17 mouse cellular contexts compared by ENCODE assay signal in genomic region chr12:79253294-79254053, GRCm38 (mm10). TPM values are rescaled to one million over a fixed set of nuclear protein-coding genes. Genes with fewer than 3 reads are reported as not detected.
DNase-seq lines count a peak whose midpoint lies in the region; ATAC-seq and TF ChIP-seq lines count a peak whose summit lies in the region.
"Had no signal": no experiment of that assay in that cellular context is flagged by ENCODE, and none has a peak within 500 bp of the region (broad histone marks: within the 10 kb centered on the region; RNA-seq: fewer than 3 reads in every experiment).

No protein-coding gene starts in this region.

- dilution Hi-C loops in CH12.LX (cut with MboI; ENCODE audit: extremely low pct_ligation_motif_present, extremely low pct_unique_long_range_greater_than_20kb, low sequenced_read_pairs), result no loop called here

- no peak for TF ChIP-seq POLR2A in CH12.LX (IDR thresholded peaks at IDR 0.05; ENCODE audit: low read depth, low read length)

- ATAC-seq in heart, postnatal 0 days (ENCODE audit: insufficient read depth, low read depth), result peak; percentile 81
- ATAC-seq in heart, embryonic 11.5 days (replicated peaks; ENCODE audit: insufficient number of reproducible peaks, low FRiP score, low TSS enrichment), result no peak
- 0 out of 2 replicates have a peak, but pooled peaks have one; percentile 23 for ATAC-seq in megakaryocyte progenitor cell, adult 5-6 weeks (replicated peaks; ENCODE audit: poor library complexity)

- in situ Hi-C loops in CH12.LX (cut with MboI; ENCODE audit: low pct_ligation_motif_present, low pct_unique_long_range_greater_than_20kb, low sequenced_read_pairs), result no loop called here

- TF ChIP-seq CTCF in heart, postnatal 0 days (IDR thresholded peaks at IDR 0.05; ENCODE audit: low read depth), result no peak
- no peak for TF ChIP-seq CTCF in CH12.LX (conservative IDR thresholded peaks at IDR 0.05 in 1 of 2, IDR thresholded peaks at IDR 0.05 in 1 of 2; ENCODE audit: low read depth in 2 of 2, low read length in 2 of 2)

- peak overlapping the region; percentile 25; the same call in 1 of the 2 replicates for H3K27ac ChIP-seq in heart, postnatal 0 days (ENCODE audit: low read depth)
- H3K27ac ChIP-seq in heart, embryonic 11.5 days (ENCODE audit: low read depth, low read length), result no peak overlapping the region
- peak overlapping the region; percentile 93 for H3K27ac ChIP-seq in CH12.LX (ENCODE audit: insufficient read depth, low read depth)
- H3K27ac ChIP-seq: embryonic facial prominence, embryonic 12.5 days; liver, embryonic 14.5 days; neural tube, embryonic 15.5 days had no signal

- TF ChIP-seq RAD21 in CH12.LX (IDR thresholded peaks at IDR 0.05; ENCODE audit: low read depth, low read length), result no peak

- H3K9me3 ChIP-seq in heart, postnatal 0 days (replicated peaks; ENCODE audit: control insufficient read depth, low read length), result no peaks in the 10 kb centered on the region
- no peaks in the 10 kb centered on the region for H3K9me3 ChIP-seq in heart, embryonic 11.5 days (replicated peaks; ENCODE audit: control insufficient read depth, low read length)
- peaks cover 6% of the 10 kb centered on the region for H3K9me3 ChIP-seq in CH12.LX (replicated peaks; ENCODE audit: low read length)
- H3K9me3 ChIP-seq: embryonic facial prominence, embryonic 12.5 days; G1E; neural tube, embryonic 15.5 days had no signal

- DNase-seq in heart, postnatal 0 days (ENCODE audit: low spot score), result peak; percentile 51
- DNase-seq in CH12.LX (ENCODE audit: extremely low read depth), result peak; percentile 19
- peak; percentile 11 for DNase-seq in kidney, adult 9 months
- DNase-seq in thymus, postnatal 0 days (ENCODE audit: low spot score), result no peak
- DNase-seq in ovary, postnatal 36 days (ENCODE audit: low spot score), result no peak
- no peak for DNase-seq in gastrocnemius, adult 8-10 months (ENCODE audit: low spot score in 2 of 2)
- DNase-seq: cerebellum, adult 11-12 months; heart, adult 11 months; heart, postnatal 14 days; thymus, adult 2 months had no signal

- 76% methylated on average over 9 of the region's 9 CpGs for WGBS in heart, postnatal 0 days
- WGBS in heart, embryonic 11.5 days (ENCODE audit: insufficient replicate concordance), result 94% methylated on average over 9 of the region's 9 CpGs

- no peak for TF ChIP-seq EP300 in heart, postnatal 0 days (IDR thresholded peaks at IDR 0.05; ENCODE audit: low read depth)
- TF ChIP-seq EP300 in CH12.LX (IDR thresholded peaks at IDR 0.05; ENCODE audit: low read length), result peak; percentile 71

- H3K36me3 ChIP-seq in heart, postnatal 0 days (replicated peaks; ENCODE audit: control insufficient read depth, insufficient read depth, low read length), result peaks cover 78% of the 10 kb centered on the region
- H3K36me3 ChIP-seq in heart, embryonic 11.5 days (ENCODE audit: control insufficient read depth, insufficient read depth, low read length), result peaks cover 20% of the 10 kb centered on the region
- peaks cover 47 to 91% of the 10 kb centered on the region in 2 experiments for H3K36me3 ChIP-seq in CH12.LX (replicated peaks in 1 of 2; ENCODE audit: control insufficient read depth in 1 of 2, insufficient read depth in 1 of 2, low read length in 1 of 2)

- H3K4me2 ChIP-seq in heart, postnatal 0 days (ENCODE audit: low read depth, low read length), result no peak overlapping the region
- H3K4me2 ChIP-seq in heart, embryonic 11.5 days, result no peak overlapping the region
- peak overlapping the region; percentile 9; the same call in 1 of the 2 replicates for H3K4me2 ChIP-seq in CH12.LX (ENCODE audit: insufficient read depth, low read depth, poor library complexity, severe bottlenecking)
- H3K4me2 ChIP-seq: embryonic facial prominence, embryonic 12.5 days; neural tube, embryonic 15.5 days had no signal

- no peak overlapping the region for H3K9ac ChIP-seq in heart, postnatal 0 days (replicated peaks; ENCODE audit: low read depth, low read length)
- no peak overlapping the region for H3K9ac ChIP-seq in heart, embryonic 11.5 days (ENCODE audit: low read depth, low read length)
- no peak overlapping the region for H3K9ac ChIP-seq in CH12.LX (ENCODE audit: insufficient read depth, low read depth)
- H3K9ac ChIP-seq: embryonic facial prominence, embryonic 12.5 days; liver, embryonic 14.5 days; neural tube, embryonic 15.5 days had no signal

- no peak overlapping the region for H3K4me3 ChIP-seq in heart, postnatal 0 days (ENCODE audit: low read depth, low read length)
- no peak overlapping the region for H3K4me3 ChIP-seq in heart, embryonic 11.5 days (ENCODE audit: low read depth, low read length)
- no peak overlapping the region for H3K4me3 ChIP-seq in CH12.LX (replicated peaks in 1 of 3; ENCODE audit: low read depth in 2 of 3, low read length in 2 of 3, poor library complexity in 1 of 3)
- H3K4me3 ChIP-seq: embryonic facial prominence, embryonic 12.5 days; megakaryocyte, embryonic 14.5 days; neural tube, embryonic 15.5 days had no signal

- no peaks in the 10 kb centered on the region for H3K4me1 ChIP-seq in heart, postnatal 0 days (ENCODE audit: control insufficient read depth, insufficient read depth)
- no peaks in the 10 kb centered on the region for H3K4me1 ChIP-seq in heart, embryonic 11.5 days (ENCODE audit: control insufficient read depth, insufficient read depth, low read length)
- H3K4me1 ChIP-seq in CH12.LX (ENCODE audit: control insufficient read depth in 1 of 2, insufficient read depth in 2 of 2), result peaks cover 18 to 29% of the 10 kb centered on the region in 2 experiments
- H3K4me1 ChIP-seq: embryonic facial prominence, embryonic 12.5 days; neural tube, embryonic 15.5 days had no signal

- H3K27me3 ChIP-seq in heart, postnatal 0 days (ENCODE audit: control insufficient read depth, insufficient read depth, low read length), result no peaks in the 10 kb centered on the region
- no peaks in the 10 kb centered on the region for H3K27me3 ChIP-seq in heart, embryonic 11.5 days (ENCODE audit: control insufficient read depth, insufficient read depth, low read length)
- no peaks in the 10 kb centered on the region for H3K27me3 ChIP-seq in CH12.LX (replicated peaks)
- H3K27me3 ChIP-seq: embryonic facial prominence, embryonic 12.5 days; megakaryocyte, embryonic 14.5 days; neural tube, embryonic 15.5 days had no signal

- H3K79me2 ChIP-seq in CH12.LX (replicated peaks; ENCODE audit: control insufficient read depth, extremely low read depth, insufficient read depth, poor library complexity, severe bottlenecking), result no peaks in the 10 kb centered on the region

TF ChIP-seq in CH12.LX, 34 proteins besides CTCF, POLR2A, EP300 and RAD21 (continues in another document):
- TF ChIP-seq TCF12 (IDR thresholded peaks at IDR 0.05; ENCODE audit: low read depth, low read length) (peak; percentile 53; the same call in 1 of the 2 replicates), SMC3 (IDR thresholded peaks at IDR 0.05; ENCODE audit: low read depth, low read length) (no peak; the same call in 1 of the 2 replicates), ELF1 (IDR thresholded peaks at IDR 0.05; ENCODE audit: low read depth, low read length) (0 out of 2 replicates have a peak, but pooled peaks have one; percentile 27), BHLHE40 (IDR thresholded peaks at IDR 0.05; ENCODE audit: low read depth, low read length) (peak; percentile 78), KAT2A (IDR thresholded peaks at IDR 0.05; ENCODE audit: insufficient replicate concordance, low read length) (no peak), ETS1 (conservative IDR thresholded peaks at IDR 0.05; ENCODE audit: low read depth, low read length) (no peak; the same call in 1 of the 2 replicates), MEF2A (IDR thresholded peaks at IDR 0.05; ENCODE audit: borderline replicate concordance, low read depth, low read length) (0 out of 2 replicates have a peak, but pooled peaks have one; percentile 22), MAFK (IDR thresholded peaks at IDR 0.05; ENCODE audit: insufficient replicate concordance, low read length) (no peak), CHD2 (IDR thresholded peaks at IDR 0.05; ENCODE audit: low read length) (no peak)

RNA-seq across cellular contexts. Expression of gene Zfyve26, which starts 42.6 kb away (rescaled TPM):
- 9.7 and 17.0 TPM in 2 replicates for total RNA-seq in heart, postnatal 0 days (2014; rRNA removed; ENCODE audit: low replicate concordance)
- polyA plus RNA-seq in heart, postnatal 0 days (2015; fragmentation: Nextera tagmentation; extraction: Ambion mirVana), result 4.5 and 4.9 TPM in 2 replicates
- polyA plus RNA-seq in heart, embryonic 11.5 days (2014; fragmentation: Nextera tagmentation; extraction: Ambion mirVana), result 11.5 and 13.7 TPM in 2 replicates
- total RNA-seq in CH12.LX (2012; rRNA removed), result 16.1 and 19.1 TPM in 2 replicates
- 10.1 and 10.4 TPM in 2 replicates for total RNA-seq in CH12.LX (2014; rRNA removed)
- polyA plus RNA-seq in CH12.LX (2012; ENCODE audit: insufficient read length, low read depth), result 24.8 and 27.8 TPM in 2 replicates
- total RNA-seq in megakaryocyte progenitor cell, adult 5-6 weeks (2015), result 19.7 and 26.5 TPM in 2 replicates
- 15.8 and 17.4 TPM in 2 replicates for total RNA-seq in megakaryocyte progenitor cell, adult 5-6 weeks (2017)
- 8.1 and 11.9 TPM in 2 replicates for polyA plus RNA-seq in thymus, postnatal 0 days (2015; fragmentation: Nextera tagmentation; extraction: Ambion mirVana)
- total RNA-seq in gastrocnemius, adult 8-10 months (2022), result 10 to 100 TPM; 13.9 to 16.8 (median 16.5) TPM

RNA-seq across cellular contexts. Expression of gene Rad51b, which starts 43.6 kb away (rescaled TPM):
- 1.4 and 1.9 TPM in 2 replicates for total RNA-seq in heart, postnatal 0 days (2014; rRNA removed; ENCODE audit: low replicate concordance)
- polyA plus RNA-seq in heart, postnatal 0 days (2015; fragmentation: Nextera tagmentation; extraction: Ambion mirVana), result 1.8 and 2.0 TPM in 2 replicates
- 5.1 and 6.4 TPM in 2 replicates for polyA plus RNA-seq in heart, embryonic 11.5 days (2014; fragmentation: Nextera tagmentation; extraction: Ambion mirVana)
- total RNA-seq in CH12.LX (2012; rRNA removed) (7.7 and 8.5 TPM in 2 replicates), CH12.LX (2014; rRNA removed) (8.6 and 9.6 TPM in 2 replicates)
- 5.9 and 6.5 TPM in 2 replicates for polyA plus RNA-seq in CH12.LX (2012; ENCODE audit: insufficient read length, low read depth)
- 15.7 and 19.5 TPM in 2 replicates for total RNA-seq in megakaryocyte progenitor cell, adult 5-6 weeks (2015)
- 15.7 and 19.1 TPM in 2 replicates for total RNA-seq in megakaryocyte progenitor cell, adult 5-6 weeks (2017)
- polyA plus RNA-seq in thymus, postnatal 0 days (2015; fragmentation: Nextera tagmentation; extraction: Ambion mirVana), result 4.6 and 4.8 TPM in 2 replicates
- under 1 TPM; 0.17 to 0.24 (median 0.21) TPM for total RNA-seq in gastrocnemius, adult 8-10 months (2022)

RNA-seq across cellular contexts. Expression of gene Rdh12, which starts 44.8 kb away (rescaled TPM):
- total RNA-seq in heart, postnatal 0 days (2014; rRNA removed; ENCODE audit: low replicate concordance), result 0.12 and 1.4 TPM in 2 replicates
- 0.34 and 0.56 TPM in 2 replicates for polyA plus RNA-seq in heart, postnatal 0 days (2015; fragmentation: Nextera tagmentation; extraction: Ambion mirVana)
- polyA plus RNA-seq in heart, embryonic 11.5 days (2014; fragmentation: Nextera tagmentation; extraction: Ambion mirVana), result 0.34 and 0.58 TPM in 2 replicates
- total RNA-seq in CH12.LX (2012; rRNA removed), result 5.2 and 6.3 TPM in 2 replicates
- total RNA-seq in CH12.LX (2014; rRNA removed), result 5.9 and 6.5 TPM in 2 replicates
- polyA plus RNA-seq in CH12.LX (2012; ENCODE audit: insufficient read length, low read depth), result 10.7 and 11.0 TPM in 2 replicates
- total RNA-seq in megakaryocyte progenitor cell, adult 5-6 weeks (2015), result 7.0 and 9.1 TPM in 2 replicates
- 7.1 and 10.5 TPM in 2 replicates for total RNA-seq in megakaryocyte progenitor cell, adult 5-6 weeks (2017)
- 4.3 and 4.8 TPM in 2 replicates for polyA plus RNA-seq in thymus, postnatal 0 days (2015; fragmentation: Nextera tagmentation; extraction: Ambion mirVana)
- not detected for total RNA-seq in gastrocnemius, adult 8-10 months (2022)
- polyA plus RNA-seq: G1E had no signal

Comparison
In these comparisons a context has a peak if more than half of its experiments do, and no peak if none do; other contexts are left out.
1. DNase-seq: peak in heart, postnatal 0 days (single experiment), CH12.LX (single experiment) and kidney, adult 9 months (single experiment); none in thymus, postnatal 0 days (single experiment), ovary, postnatal 36 days (single experiment) and gastrocnemius, adult 8-10 months (0 of 2).